Mouse (Mus musculus) liver, embryonic 14.5 days (tissue): ENCODE results near the gene Armh3. TPM values are rescaled to one million over a fixed set of nuclear protein-coding genes. Genes with fewer than 3 reads are reported as not detected.

Experiments
- ATAC-seq: fragments of 200-750 bp; cut with Nextera tagmentation; 2 replicates; pipeline ENCODE4 v1.8.0; 2017; ENCODE audit warnings: moderate number of reproducible peaks, mild to moderate bottlenecking, moderate library complexity; ENCODE audit not compliant: insufficient read depth
- DNase-seq, 3 experiments: peaks; one replicate each; pipeline ENCODE4 v3.0.0-alpha.2; 2012 to 2013; ENCODE audit warnings: low read depth in 3 of 3, low spot score in 3 of 3
- H3K27ac ChIP-seq: fragments of 300-500 bp; sonication (generic); 2 replicates; pipeline ENCODE4 v1.5.1; 2014; ENCODE audit warnings: moderate library complexity, mild to moderate bottlenecking, control low read depth, inconsistent platforms
- H3K27me3 ChIP-seq: fragments of 300-500 bp; sonication (generic); 2 replicates; pipeline ENCODE4 v1.6.1; 2014; ENCODE audit warnings: mild to moderate bottlenecking, low read length, moderate library complexity; ENCODE audit not compliant: control insufficient read depth, insufficient read depth
- H3K36me3 ChIP-seq: fragments of 300-500 bp; sonication (generic); replicated peaks from 2 replicates; pipeline ENCODE4 v1.6.1; 2014; ENCODE audit warnings: low read depth; ENCODE audit not compliant: control insufficient read depth, insufficient read depth
- H3K4me1 ChIP-seq, 2 experiments: fragments of 200-500 bp in 1 of 2; fragments of 300-500 bp in 1 of 2; sonication (generic) in 1 of 2; replicated peaks; 2 replicates each; pipeline ENCODE4 v1.6.1; 2012 to 2014; ENCODE audit warnings: antibody characterized with exemption in 1 of 2, inconsistent platforms in 1 of 2, low read length in 1 of 2; ENCODE audit not compliant: control insufficient read depth in 2 of 2, insufficient read depth in 2 of 2
- H3K4me2 ChIP-seq: fragments of 300-500 bp; sonication (generic); 2 replicates; pipeline ENCODE4 v1.6.1; 2014; ENCODE audit warnings: low read depth, mild to moderate bottlenecking, control low read depth, moderate library complexity
- H3K4me3 ChIP-seq, 2 experiments: fragments of 200-500 bp in 1 of 2; fragments of 300-500 bp in 1 of 2; sonication (generic) in 1 of 2; 2 replicates each; pipeline ENCODE4 v1.5.1; 2012 to 2014; ENCODE audit warnings: low read depth in 2 of 2, low read length in 2 of 2, mild to moderate bottlenecking in 2 of 2, control low read depth in 1 of 2, inconsistent platforms in 1 of 2, moderate library complexity in 1 of 2; ENCODE audit not compliant: insufficient read depth in 1 of 2
- H3K9ac ChIP-seq: fragments of 300-500 bp; sonication (generic); replicated peaks from 2 replicates; pipeline ENCODE4 v1.6.1; 2014; ENCODE audit warnings: mild to moderate bottlenecking, control low read depth, moderate library complexity
- H3K9me3 ChIP-seq: fragments of 300-500 bp; sonication (generic); 2 replicates; pipeline ENCODE4 v1.6.1; 2016; ENCODE audit warnings: low read length, mixed read lengths; ENCODE audit not compliant: control insufficient read depth
- CTCF ChIP-seq: IDR thresholded peaks from 2 replicates; pipeline ENCODE4 v1.5.1; 2016; ENCODE audit warnings: antibody characterized with exemption, low read depth, control low read depth
- EP300 ChIP-seq: IDR thresholded peaks from 2 replicates; pipeline ENCODE4 v1.6.1; 2016; ENCODE audit warnings: antibody characterized with exemption, low read depth
- WGBS: fragments of 180-500 bp; shearing (Covaris S2); extraction: QIAGEN DNeasy Blood & Tissue Kit; methylation state at CpG from one replicate; pipeline ENCODE4 v1.1.7; 2014; ENCODE audit not compliant: insufficient replicate concordance; 5-methylcytosine and 5-hydroxymethylcytosine counted together
- polyA plus RNA-seq, 2 experiments: library from polyadenylated mRNA; depleted of rRNA in 1 of 2; stranded (reverse) in 1 of 2; unstranded in 1 of 2; fragments of >200 nt; fragmentation: Nextera tagmentation in 1 of 2; extraction: Ambion mirVana in 1 of 2; gene quantifications; 2 replicates each; pipeline versions ENCODE4 v1.2.1 to v1.2.3; 2012 to 2014

The Armh3 gene
- polyA plus RNA-seq, 2 experiments, result 2.2 to 2.8 TPM

DNA sequence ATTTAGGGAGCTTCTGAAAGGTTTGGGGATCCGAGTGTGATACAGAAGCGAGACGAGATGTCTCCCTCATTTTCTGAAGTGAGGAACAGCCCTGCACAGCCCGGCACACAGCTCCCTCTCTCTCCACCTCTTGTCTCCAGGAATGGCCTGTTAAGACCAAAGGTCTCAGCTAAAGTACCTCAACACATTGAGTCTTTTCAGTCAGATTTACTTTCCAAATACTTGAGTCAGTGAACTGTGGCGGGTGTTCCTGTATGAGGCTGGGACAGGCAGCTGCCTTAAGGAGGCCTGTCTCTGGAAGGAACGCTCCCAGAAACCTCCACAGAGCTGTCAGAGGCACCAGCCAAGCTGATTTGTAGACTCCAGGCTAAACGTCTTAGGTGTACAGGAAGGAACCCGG lies 181.6 kb downstream of the Armh3 start:
- H3K9me3 ChIP-seq, result no peaks in the 10 kb centered on the region
- no peak overlapping the region for H3K9ac ChIP-seq
- ATAC-seq, result no peak
- no peaks in the 10 kb centered on the region for H3K36me3 ChIP-seq
- 40% methylated on average over 8 of the region's 8 CpGs for WGBS
- TF ChIP-seq EP300 (no peak), CTCF (no peak)
- no peak for DNase-seq
- H3K4me2 ChIP-seq, result no peak overlapping the region
- peaks cover 0 to 4% of the 10 kb centered on the region in 2 experiments; a peak in 1 of 4 replicates for H3K4me1 ChIP-seq
- peaks cover 30% of the 10 kb centered on the region for H3K27me3 ChIP-seq
- H3K4me3 ChIP-seq, result no peak overlapping the region
- no peak overlapping the region for H3K27ac ChIP-seq

DNA sequence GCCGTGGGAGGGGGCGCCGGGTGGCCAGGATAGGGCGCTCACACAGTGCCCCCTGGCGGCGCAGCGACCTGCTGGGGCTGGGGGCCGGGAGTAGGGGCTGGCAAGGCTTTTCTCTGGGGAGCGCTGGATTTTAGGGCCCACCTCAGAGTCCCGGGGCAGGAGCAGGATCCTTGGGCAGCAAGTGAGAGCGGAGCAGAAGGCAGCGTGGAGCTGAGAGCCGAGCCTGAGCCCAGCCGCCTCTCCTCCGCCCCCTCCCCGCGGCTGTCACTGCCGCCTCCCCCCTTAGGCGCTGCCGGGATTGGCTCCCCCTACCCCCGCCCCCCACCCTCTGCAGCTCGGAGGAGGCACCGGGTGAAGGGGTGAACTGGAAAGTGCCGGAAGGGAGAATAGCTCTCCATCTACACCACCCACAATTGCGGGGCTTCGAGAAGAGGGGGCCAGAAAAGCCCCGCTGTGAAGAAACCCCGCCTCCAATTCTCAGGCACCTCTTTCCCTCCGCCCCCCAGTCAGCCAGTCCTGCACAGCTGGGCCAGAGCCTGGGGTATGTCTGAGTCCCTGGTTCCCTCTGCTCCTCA lies 182.4 kb downstream of the Armh3 start, which contains the start of gene Kcnip2:
Gene Kcnip2, minus strand, starts transcription at position 231 of the 575 bp plus-strand sequence.
- Histone ChIP-seq H3K9me3 (no peaks in the 10 kb centered on the region), H3K4me1 (peaks cover 0 to 4% of the 10 kb centered on the region in 2 experiments; a peak in 1 of 4 replicates), H3K27ac (no peak within 1 kb of the TSS), H3K4me2 (peak within 1 kb of the TSS; percentile 49), H3K27me3 (peaks cover 31% of the 10 kb centered on the region), H3K4me3 (peak within 1 kb of the TSS in 1 of 2 experiments; percentile 26; a peak in 2 of 4 replicates), H3K36me3 (no peaks in the 10 kb centered on the region), H3K9ac (no peak within 1 kb of the TSS)
- ATAC-seq (no peak), DNase-seq (no peak)
- no peak for TF ChIP-seq EP300
- TF ChIP-seq CTCF, result peak; percentile 34
- whole genome bisulfite sequencing, result under 1% methylated on average over 28 of the region's 29 CpGs

DNA sequence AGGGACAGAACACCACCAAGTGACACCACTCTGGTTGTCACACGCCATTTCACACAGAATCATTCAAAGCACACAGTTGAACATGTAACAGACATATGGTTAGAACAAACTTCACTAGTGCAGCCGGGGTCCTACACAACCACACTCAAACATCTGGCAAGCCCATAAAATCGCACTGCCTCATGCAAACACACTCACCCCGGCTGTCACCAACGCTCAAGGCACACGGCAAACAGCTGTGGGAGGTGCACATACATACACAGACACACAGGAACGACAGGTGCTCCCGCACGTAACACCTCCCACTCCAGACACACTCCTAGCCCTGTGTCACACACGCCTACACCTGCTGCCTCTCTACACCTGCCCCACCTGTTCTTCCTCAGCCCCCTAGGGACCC lies 183.1 kb downstream of the Armh3 start:
- Histone ChIP-seq H3K4me3 (no peak overlapping the region), H3K4me1 (peaks cover 0 to 4% of the 10 kb centered on the region in 2 experiments; a peak in 1 of 4 replicates), H3K4me2 (no peak overlapping the region), H3K9me3 (no peaks in the 10 kb centered on the region), H3K9ac (no peak overlapping the region), H3K36me3 (no peaks in the 10 kb centered on the region), H3K27ac (no peak overlapping the region), H3K27me3 (peaks cover 31% of the 10 kb centered on the region)
- DNase-seq (no peak), ATAC-seq (no peak)
- TF ChIP-seq CTCF (no peak), EP300 (no peak)
- WGBS, result 59% methylated on average over 10 of the region's 10 CpGs

DNA sequence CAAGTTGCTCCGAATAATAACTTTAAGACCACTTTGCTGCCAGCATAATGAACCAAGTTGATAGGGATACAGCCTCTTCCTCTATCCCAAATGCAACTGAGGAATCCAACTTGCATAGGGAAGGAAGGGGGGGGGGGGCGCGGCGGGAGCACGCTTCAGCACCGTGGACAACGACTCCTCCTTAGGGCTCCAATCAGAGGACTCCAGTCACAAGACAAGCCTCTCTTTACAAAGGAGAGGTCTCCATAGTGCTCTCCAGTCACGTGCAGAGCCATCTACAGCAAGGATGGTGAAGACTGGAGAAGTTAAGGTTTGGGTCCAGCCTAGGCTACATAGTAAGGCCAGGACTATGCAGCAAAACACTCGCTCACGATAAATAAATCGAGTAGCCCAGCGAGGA lies 184.5 kb downstream of the Armh3 start:
- 16% methylated on average over 11 of the region's 12 CpGs for WGBS
- no peaks in the 10 kb centered on the region for H3K36me3 ChIP-seq
- no peak overlapping the region for H3K9ac ChIP-seq
- peak in 1 of 3 experiments; percentile 12 for DNase-seq
- peaks cover 0 to 4% of the 10 kb centered on the region in 2 experiments; a peak in 1 of 4 replicates for H3K4me1 ChIP-seq
- no peak overlapping the region for H3K27ac ChIP-seq
- H3K9me3 ChIP-seq, result no peaks in the 10 kb centered on the region
- H3K4me3 ChIP-seq, result no peak overlapping the region
- ATAC-seq, result no peak
- TF ChIP-seq CTCF (no peak), EP300 (no peak)
- H3K27me3 ChIP-seq, result peaks cover 31% of the 10 kb centered on the region
- H3K4me2 ChIP-seq, result no peak overlapping the region

DNA sequence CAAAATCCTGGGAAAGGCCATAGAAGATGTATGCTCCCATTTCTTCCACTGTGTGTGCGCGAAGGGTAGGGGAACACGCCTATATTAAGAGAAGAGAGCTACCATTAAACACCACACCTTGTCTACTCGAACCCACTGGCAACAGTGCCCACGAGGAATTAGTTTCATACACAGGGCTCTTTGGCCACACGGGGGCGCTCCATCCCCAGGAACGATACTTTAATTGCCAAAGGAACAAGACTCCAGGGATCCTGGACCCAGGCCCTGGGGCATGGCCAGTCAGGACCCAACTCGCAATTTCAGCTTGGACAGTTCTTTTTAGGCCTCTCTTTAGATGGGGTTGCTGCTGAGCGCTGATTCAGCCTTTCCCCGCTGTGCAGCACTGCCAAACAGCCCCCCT lies 185.0 kb downstream of the Armh3 start:
- Histone ChIP-seq H3K36me3 (no peaks in the 10 kb centered on the region), H3K4me2 (no peak overlapping the region), H3K9me3 (no peaks in the 10 kb centered on the region), H3K27me3 (peaks cover 31% of the 10 kb centered on the region), H3K4me1 (peaks cover 0 to 4% of the 10 kb centered on the region in 2 experiments; a peak in 1 of 4 replicates), H3K9ac (no peak overlapping the region), H3K27ac (no peak overlapping the region), H3K4me3 (no peak overlapping the region)
- ATAC-seq (no peak), DNase-seq (peak; percentile 19 to 53 (median 37))
- 4% methylated on average over 11 of the region's 11 CpGs for WGBS
- TF ChIP-seq CTCF (peak; percentile 90), EP300 (no peak)
